Mouse (Mus musculus) left cerebral cortex, adult 9 months (tissue): ENCODE results near the gene Slc35e4.

Source experiments
- DNase-seq, 2 experiments: peaks; one replicate each; pipeline ENCODE4 v3.0.0; 2022; ENCODE audit warnings: low spot score in 2 of 2

Slc35e4 gene

DNA sequence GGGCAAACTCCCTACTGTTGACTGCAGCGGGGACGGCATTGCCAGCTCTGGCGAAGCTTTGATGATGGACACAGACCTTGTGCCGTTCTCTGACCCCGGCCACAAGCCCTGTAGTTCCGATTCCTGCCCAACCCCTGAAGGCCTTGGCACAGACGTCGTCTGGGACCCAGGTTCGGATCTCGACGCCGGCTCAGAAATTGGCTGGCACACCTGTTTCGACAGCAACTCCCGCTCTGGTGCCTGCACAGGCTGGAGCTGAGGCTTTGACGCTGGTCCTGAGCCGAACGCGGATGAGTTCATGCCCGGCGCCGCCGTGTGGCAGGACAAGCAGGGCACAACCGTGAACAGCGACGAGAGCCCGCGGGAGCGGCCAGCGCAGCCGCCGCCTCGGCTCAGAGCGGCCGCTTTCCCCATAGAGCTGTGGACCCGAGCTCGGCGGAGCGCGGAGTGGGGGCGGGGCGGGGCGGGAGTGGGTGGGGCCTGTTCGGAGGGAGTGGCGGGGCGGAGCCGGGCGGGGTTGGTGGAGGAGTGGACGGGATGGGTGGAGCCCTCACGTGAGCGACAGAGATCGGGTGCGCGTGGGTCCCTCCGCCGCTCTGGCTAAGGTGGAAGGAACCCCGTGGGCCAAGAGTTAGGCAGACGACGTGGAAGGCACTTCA is 50.9 kb downstream of the Slc35e4 start, which contains the start of gene Osbp2:
Osbp2 (minus strand) TSS at position 450 of the 659 bp plus-strand sequence.
- peak in 1 of 2 experiments; percentile 72 for DNase-seq

GRCm38 (mm10) chr11:3862661-3863453 is 51.6 kb downstream of the Slc35e4 start:
- no peak for DNase-seq

GRCm38 (mm10) chr11:3860361-3860760 is 54.1 kb downstream of the Slc35e4 start:
- no peak for DNase-seq

DNA sequence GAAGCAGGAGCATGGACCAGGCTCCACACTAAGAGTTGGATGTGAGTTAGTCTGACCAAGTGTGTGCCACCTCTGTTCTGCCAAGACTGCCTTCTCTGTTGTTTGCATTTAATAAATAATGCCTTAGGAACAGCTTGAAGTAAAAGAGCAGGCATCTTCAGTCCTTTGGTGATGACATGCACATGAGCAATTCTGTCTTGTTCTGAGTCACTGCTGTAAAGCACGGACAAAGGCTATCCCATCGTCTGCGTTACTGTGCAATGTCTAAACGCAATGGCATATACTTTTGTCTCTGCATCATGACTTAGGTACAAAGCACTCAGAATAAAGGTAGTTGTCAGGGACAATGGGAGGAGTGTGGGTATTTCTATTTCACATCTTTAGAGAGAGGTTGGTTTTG is 54.7 kb downstream of the Slc35e4 start:
- DNase-seq, result no peak

DNA sequence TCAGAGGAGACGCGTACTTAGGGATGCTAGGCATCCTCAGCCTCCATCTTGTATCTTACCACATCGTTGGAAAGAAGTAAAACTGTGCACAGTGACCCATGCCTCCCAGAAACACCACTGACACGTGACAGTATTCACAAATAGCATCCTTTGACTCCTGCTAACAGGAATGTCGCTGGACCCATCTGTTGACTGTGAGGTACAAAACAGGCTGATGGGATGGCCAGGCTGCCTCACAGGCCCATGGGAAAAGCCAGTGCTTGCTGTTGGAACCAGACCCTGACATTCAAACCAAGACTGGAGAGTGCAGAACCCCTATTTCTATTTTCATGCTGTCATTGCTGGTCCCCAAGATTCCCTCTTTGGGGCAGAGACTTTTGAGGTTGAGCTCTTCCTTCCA is 56.6 kb downstream of the Slc35e4 start:
- no peak for DNase-seq
